Mouse (Mus musculus) forebrain, embryonic 11.5 days (tissue): ENCODE measurements at regions not wholly inside any gene's neighbourhood (a gene's known extent, or its start where the extent isn't known, plus 50 kb on each side); places are given as distances from the start of the nearest gene placed in this dataset.

Source experiments
- ATAC-seq: fragments of 200-750 bp; cut with Nextera tagmentation; replicated peaks from 2 replicates; pipeline ENCODE4 v1.8.0; 2017; ENCODE audit warnings: moderate TSS enrichment; ENCODE audit not compliant: low FRiP score
- DNase-seq: peaks from one replicate; pipeline ENCODE4 v3.0.0-alpha.2; 2017; ENCODE audit warnings: low spot score
- H3K27ac ChIP-seq: fragments of 300-500 bp; sonication (generic); 2 replicates; pipeline ENCODE4 v1.5.1; 2014; ENCODE audit warnings: low read depth, low read length
- H3K27me3 ChIP-seq: fragments of 300-500 bp; sonication (generic); 2 replicates; pipeline ENCODE4 v1.6.1; 2014; ENCODE audit warnings: mild to moderate bottlenecking, low read length, mixed read lengths; ENCODE audit not compliant: control insufficient read depth, insufficient read depth
- H3K36me3 ChIP-seq: fragments of 300-500 bp; sonication (generic); 2 replicates; pipeline ENCODE4 v1.6.1; 2014; ENCODE audit warnings: mild to moderate bottlenecking, low read length, moderate library complexity, mixed read lengths; ENCODE audit not compliant: control insufficient read depth, insufficient read depth
- H3K4me1 ChIP-seq: fragments of 300-500 bp; sonication (generic); replicated peaks from 2 replicates; pipeline ENCODE4 v1.6.1; 2014; ENCODE audit warnings: low read length, mixed read lengths; ENCODE audit not compliant: control insufficient read depth, insufficient read depth
- H3K4me2 ChIP-seq: fragments of 300-500 bp; sonication (generic); 2 replicates; pipeline ENCODE4 v1.6.1; 2014; ENCODE audit warnings: low read depth, mild to moderate bottlenecking, low read length, moderate library complexity, mixed read lengths; ENCODE audit not compliant: severe bottlenecking
- H3K4me3 ChIP-seq: fragments of 300-500 bp; sonication (generic); 2 replicates; pipeline ENCODE4 v1.5.1; 2014; ENCODE audit warnings: low read depth, low read length
- H3K9ac ChIP-seq: fragments of 300-500 bp; sonication (generic); 2 replicates; pipeline ENCODE4 v1.6.1; 2014; ENCODE audit warnings: low read length
- H3K9me3 ChIP-seq: fragments of 300-500 bp; sonication (generic); 2 replicates; pipeline ENCODE4 v1.6.1; 2016; ENCODE audit warnings: low read length, mixed read lengths; ENCODE audit not compliant: control insufficient read depth
- WGBS: fragments of 180-500 bp; shearing (Covaris S2); extraction: QIAGEN DNeasy Blood & Tissue Kit; methylation state at CpG from one replicate; pipeline ENCODE4 v1.1.7; 2014; 5-methylcytosine and 5-hydroxymethylcytosine counted together

DNA sequence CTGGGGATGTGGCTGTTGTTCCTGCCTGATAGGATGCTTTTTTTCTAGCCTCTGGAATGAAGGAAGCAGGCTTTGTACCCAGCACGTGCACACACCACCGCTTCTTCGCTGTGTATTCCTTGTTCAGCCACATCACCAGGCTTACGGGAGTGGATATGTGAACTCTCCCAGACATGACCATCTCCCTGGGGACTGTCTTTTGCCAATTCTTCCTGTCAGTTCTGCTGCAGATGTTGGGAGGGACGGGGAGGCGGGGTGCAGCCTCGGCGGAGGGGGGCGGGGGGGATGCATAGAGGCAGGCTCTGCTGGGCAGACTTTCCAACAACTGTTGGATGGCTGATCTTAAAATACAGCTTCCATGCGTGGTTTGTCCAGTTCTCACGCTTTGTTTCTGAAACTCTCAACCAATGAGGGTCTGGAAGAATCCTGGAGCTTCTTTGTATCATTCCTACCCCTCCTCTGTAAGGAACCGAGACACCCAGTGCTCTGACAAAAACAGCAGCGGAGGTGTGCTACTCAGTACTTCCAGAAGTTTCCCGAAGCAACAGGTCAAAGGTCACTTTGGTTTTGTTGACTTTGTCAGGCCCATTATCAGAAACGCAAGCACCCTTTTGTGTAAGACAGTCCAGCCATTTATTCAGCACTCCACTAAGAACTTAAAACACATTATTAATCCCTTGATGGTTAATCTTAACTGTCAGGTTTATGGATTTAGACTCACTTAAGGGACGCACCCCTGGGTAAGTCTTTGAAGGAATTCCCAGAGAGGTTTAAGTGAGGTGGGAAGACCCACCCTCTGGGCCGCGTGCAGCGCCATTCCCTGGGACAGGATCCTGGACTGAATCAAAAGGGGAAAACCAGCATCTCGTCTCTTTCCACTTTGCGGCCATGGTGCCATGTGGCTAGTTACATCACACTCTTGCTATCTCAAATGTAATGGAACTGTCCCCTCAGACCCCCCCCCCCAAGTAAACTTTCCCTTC is 476.5 kb upstream of the Tbx3 start:
- DNase-seq (no peak), ATAC-seq (no peak)
- no peaks in the 10 kb centered on the region; the same call in 1 of the 2 replicates for H3K9me3 ChIP-seq
- no peaks in the 10 kb centered on the region for H3K27me3 ChIP-seq
- no peaks in the 10 kb centered on the region for H3K36me3 ChIP-seq
- 63% methylated on average over 21 of the region's 21 CpGs for WGBS
- no peak overlapping the region for H3K27ac ChIP-seq
- no peak overlapping the region for H3K9ac ChIP-seq
- no peak overlapping the region for H3K4me2 ChIP-seq
- no peak overlapping the region for H3K4me3 ChIP-seq
- no peaks in the 10 kb centered on the region for H3K4me1 ChIP-seq

DNA sequence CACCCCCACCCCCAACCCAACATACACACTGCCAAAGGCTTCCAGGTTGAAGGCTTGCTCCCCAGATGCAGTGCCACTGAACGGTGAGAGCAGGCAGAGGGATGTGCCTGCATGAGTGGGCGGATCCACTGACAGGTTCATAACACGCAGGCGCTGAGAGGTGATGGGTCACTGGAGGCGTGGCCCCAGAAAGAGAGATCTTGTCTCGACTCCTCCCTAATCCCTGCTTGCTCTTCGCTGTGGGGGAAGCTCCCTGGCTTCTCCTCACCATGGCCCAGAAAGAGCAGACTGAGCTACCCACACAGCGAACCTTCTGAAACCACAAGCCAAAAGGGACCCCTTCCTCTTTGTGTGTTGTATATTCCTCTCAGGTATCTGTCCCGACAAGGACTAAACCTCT is 470.6 kb upstream of the Tbx3 start:
- Histone ChIP-seq H3K9me3 (no peaks in the 10 kb centered on the region), H3K4me3 (no peak overlapping the region), H3K27ac (no peak overlapping the region), H3K27me3 (no peaks in the 10 kb centered on the region), H3K36me3 (no peaks in the 10 kb centered on the region), H3K4me2 (no peak overlapping the region), H3K9ac (no peak overlapping the region), H3K4me1 (no peaks in the 10 kb centered on the region)
- no peak for DNase-seq
- 53% methylated on average over 9 of the region's 9 CpGs for WGBS
- ATAC-seq: no peak

DNA sequence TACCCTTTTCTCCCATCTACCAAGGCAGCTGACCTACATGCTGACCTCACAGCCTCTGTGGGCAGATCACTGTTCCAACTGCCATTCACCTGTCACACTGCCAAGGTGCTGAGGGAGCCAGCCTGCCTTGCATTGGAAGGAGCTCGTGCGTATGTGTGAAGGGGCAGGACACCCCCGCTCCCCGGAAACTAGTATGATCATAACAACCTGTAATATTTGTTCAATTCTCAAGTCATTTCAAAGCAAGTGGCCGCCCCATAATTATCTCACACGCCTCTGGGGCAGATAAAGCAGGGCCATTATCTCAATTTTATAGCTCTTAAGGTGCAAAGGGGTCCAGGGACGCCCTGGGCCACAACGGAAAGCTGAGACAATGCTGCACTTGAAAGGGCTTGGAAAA is 469.2 kb upstream of the Tbx3 start:
- ATAC-seq: no peak
- no peaks in the 10 kb centered on the region for H3K36me3 ChIP-seq
- 79% methylated on average over 8 of the region's 8 CpGs for WGBS

DNA sequence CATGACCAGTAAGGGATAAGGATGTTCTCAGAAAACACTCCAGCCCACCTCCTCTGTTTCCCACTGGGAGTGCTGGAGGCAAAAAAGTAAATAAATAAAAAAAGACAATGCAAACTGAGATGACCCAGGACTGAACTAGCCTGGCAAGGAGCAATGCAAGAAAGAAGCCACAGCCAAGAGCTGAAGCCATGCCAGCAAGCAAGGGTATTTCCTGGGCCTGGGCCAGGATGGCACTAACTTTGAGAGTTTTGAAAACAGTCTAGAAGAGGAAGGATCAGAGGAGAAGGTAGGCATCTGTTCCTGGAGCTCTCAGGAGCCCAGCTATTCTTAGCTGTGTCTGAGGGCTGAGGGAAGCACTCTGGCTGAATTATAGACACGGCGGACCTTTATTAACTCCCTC is 465.7 kb upstream of the Tbx3 start:
- no peak overlapping the region for H3K27ac ChIP-seq
- no peaks in the 10 kb centered on the region for H3K36me3 ChIP-seq
- no peaks in the 10 kb centered on the region for H3K4me1 ChIP-seq
- 79% methylated on average over 2 of the region's 2 CpGs for WGBS
- no peak overlapping the region for H3K4me3 ChIP-seq
- ATAC-seq: no peak
- H3K9me3 ChIP-seq: no peaks in the 10 kb centered on the region
- H3K4me2 ChIP-seq: no peak overlapping the region
- no peak overlapping the region for H3K9ac ChIP-seq
- H3K27me3 ChIP-seq: no peaks in the 10 kb centered on the region
- no peak for DNase-seq

More for the DNA sequence above, 469.2 kb upstream of the Tbx3 start:
- Histone ChIP-seq H3K9me3 (no peaks in the 10 kb centered on the region), H3K4me2 (no peak overlapping the region), H3K4me1 (no peaks in the 10 kb centered on the region), H3K9ac (no peak overlapping the region), H3K4me3 (no peak overlapping the region), H3K27ac (no peak overlapping the region), H3K27me3 (no peaks in the 10 kb centered on the region)
- no peak for DNase-seq

DNA sequence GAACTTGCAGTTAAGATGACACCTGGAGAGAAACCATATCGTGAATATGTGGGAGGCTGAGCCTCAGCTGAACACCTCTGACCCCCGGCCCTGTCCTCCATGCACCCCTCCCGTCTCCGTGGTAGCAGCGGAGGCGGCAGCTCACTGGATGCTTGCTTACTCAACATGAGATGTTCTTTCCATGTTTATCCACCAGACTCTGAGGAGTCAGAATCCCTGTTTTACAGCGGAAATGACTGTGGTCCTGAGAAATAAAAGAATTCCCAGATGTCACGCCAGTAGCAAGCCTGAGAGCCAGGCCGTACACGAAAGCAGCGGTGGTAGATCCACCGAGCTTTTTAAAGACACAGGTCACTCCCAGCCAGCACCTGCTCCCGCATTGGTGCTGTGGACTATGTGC is 462.4 kb upstream of the Tbx3 start:
- DNase-seq: no peak
- Histone ChIP-seq H3K9ac (no peak overlapping the region), H3K4me3 (no peak overlapping the region), H3K27ac (no peak overlapping the region), H3K27me3 (no peaks in the 10 kb centered on the region), H3K36me3 (no peaks in the 10 kb centered on the region), H3K4me1 (no peaks in the 10 kb centered on the region), H3K4me2 (no peak overlapping the region), H3K9me3 (no peaks in the 10 kb centered on the region)
- 84% methylated on average over 13 of the region's 13 CpGs for WGBS
- no peak for ATAC-seq

DNA sequence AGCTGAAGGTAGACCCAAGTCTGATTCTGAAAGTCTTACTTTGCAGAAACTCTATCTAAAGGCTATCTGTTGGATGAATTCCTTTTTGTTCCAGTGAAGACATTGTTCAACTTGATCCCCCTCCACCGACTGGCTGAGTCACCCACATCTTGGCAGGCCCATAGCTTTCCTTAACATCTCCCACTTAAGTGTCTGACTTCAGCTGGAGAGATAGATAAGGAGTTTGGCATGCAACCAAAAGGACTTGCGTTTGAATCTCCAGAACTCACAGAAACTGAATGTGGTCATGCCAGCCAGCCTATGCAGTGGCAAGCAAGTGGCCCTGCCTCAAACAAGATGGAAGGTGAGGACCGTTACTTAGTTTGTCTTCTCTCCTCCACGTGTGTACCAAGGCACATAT is 457.3 kb upstream of the Tbx3 start:
- Histone ChIP-seq H3K9me3 (no peaks in the 10 kb centered on the region; the same call in 1 of the 2 replicates), H3K4me3 (no peak overlapping the region), H3K4me1 (no peaks in the 10 kb centered on the region), H3K4me2 (no peak overlapping the region), H3K36me3 (no peaks in the 10 kb centered on the region), H3K27me3 (no peaks in the 10 kb centered on the region), H3K27ac (no peak overlapping the region), H3K9ac (no peak overlapping the region)
- ATAC-seq (no peak), DNase-seq (no peak)
- 72% methylated on average over 4 of the region's 4 CpGs for WGBS

DNA sequence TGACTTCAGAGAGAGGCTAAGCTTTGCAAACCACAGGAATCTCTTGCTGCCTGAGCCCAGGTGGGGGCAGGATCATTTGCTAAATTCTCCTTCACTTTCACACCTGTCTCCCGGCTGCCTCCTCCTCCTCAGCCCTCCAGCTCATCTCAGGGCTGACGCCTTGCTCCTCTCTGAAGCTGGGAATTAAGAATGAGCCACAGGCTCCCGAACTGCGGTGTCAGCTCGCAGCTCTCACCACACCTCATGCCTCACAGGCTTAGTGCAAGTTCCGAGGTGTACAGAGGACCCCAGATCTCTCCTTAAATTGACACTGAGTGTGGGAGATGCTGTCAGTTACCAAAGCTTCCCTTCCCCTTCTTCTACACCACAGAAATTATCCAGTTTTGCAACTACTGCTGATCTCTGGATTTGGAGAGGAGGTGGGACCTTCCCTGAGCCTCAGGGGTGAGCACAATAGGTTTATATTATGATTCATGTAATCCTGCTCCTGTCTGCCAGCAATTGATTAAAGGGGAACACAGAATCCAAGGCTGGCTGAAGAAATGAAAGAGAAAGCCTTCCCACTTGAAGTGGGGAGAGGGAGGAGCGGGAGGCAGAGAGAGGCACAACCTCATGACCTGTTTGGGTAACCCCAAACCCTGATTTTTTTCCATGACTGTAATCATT is 456.6 kb upstream of the Tbx3 start:
- Histone ChIP-seq H3K4me3 (no peak overlapping the region), H3K27ac (no peak overlapping the region), H3K4me1 (no peaks in the 10 kb centered on the region), H3K9me3 (no peaks in the 10 kb centered on the region; the same call in 1 of the 2 replicates), H3K36me3 (no peaks in the 10 kb centered on the region), H3K9ac (no peak overlapping the region), H3K4me2 (no peak overlapping the region), H3K27me3 (no peaks in the 10 kb centered on the region)
- DNase-seq: no peak
- ATAC-seq: no peak
- WGBS: 54% methylated on average over 7 of the region's 7 CpGs

DNA sequence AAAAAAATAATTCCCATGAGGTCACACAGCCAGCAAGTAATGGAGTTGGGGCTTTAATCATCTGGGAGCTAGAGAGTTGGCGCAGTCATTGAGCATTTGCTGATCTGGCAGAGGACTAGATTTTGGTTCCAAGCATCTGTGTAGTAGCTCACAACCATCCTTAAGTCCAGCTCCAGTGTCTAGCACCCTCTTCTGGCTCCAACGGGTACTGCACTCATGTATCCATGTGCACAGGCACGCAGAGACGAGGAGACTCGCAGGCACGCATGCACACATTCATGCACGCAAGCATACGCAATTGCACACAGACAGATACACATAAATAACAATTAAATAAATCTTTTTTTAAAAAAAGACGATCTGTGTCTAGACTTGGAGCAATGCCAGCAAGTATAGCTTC is 455.5 kb upstream of the Tbx3 start:
- DNase-seq: no peak
- no peak for ATAC-seq
- 93% methylated on average over 9 of the region's 9 CpGs for WGBS

More for the DNA sequence above, 455.5 kb upstream of the Tbx3 start:
- Histone ChIP-seq H3K4me1 (no peaks in the 10 kb centered on the region), H3K9ac (no peak overlapping the region), H3K27me3 (no peaks in the 10 kb centered on the region), H3K4me3 (no peak overlapping the region), H3K4me2 (no peak overlapping the region), H3K36me3 (no peaks in the 10 kb centered on the region), H3K27ac (no peak overlapping the region), H3K9me3 (no peaks in the 10 kb centered on the region; the same call in 1 of the 2 replicates)
